12 mouse cellular contexts compared by ENCODE assay signal in the genomic region with DNA sequence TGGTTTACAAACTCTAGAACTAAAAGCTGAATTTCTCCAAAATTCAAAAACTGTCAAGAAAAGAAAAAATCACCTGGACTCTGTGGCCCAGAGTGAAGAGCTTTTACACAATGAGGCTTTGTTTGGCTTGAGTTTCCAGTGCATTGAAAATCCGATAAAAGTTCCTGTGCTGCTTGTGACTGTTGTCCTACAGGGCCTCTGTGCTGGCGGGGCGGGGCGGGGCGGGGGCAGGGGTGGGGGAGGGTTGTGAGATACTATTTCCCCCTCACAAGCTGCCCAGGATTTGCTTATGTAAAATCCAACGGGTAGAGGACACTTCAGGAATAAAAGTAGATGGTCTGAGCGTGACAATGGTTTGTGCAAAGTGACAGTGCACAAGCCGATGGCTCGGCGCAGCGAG. TPM values are rescaled to one million over a fixed set of nuclear protein-coding genes. Genes with fewer than 3 reads are reported as not detected.
DNase-seq lines count a peak whose midpoint lies in the region; ATAC-seq and TF ChIP-seq lines count a peak whose summit lies in the region.
"Had no signal": no experiment of that assay in that cellular context is flagged by ENCODE, and none has a peak within 500 bp of the region (broad histone marks: within the 10 kb centered on the region; RNA-seq: fewer than 3 reads in every experiment).

No protein-coding gene starts in this region.

- WGBS in forebrain, embryonic 12.5 days: 27% methylated on average over 11 of the region's 11 CpGs
- 36% methylated on average over 11 of the region's 11 CpGs for WGBS in forebrain, postnatal 0 days
- WGBS in kidney, embryonic 16.5 days: 36% methylated on average over 11 of the region's 11 CpGs
- WGBS in intestine, embryonic 14.5 days: 39% methylated on average over 11 of the region's 11 CpGs
- WGBS in liver, postnatal 0 days (ENCODE audit: insufficient replicate concordance): 37% methylated on average over 11 of the region's 11 CpGs

- no peak for TF ChIP-seq CTCF in forebrain, postnatal 0 days (IDR thresholded peaks at IDR 0.05; ENCODE audit: low read depth)
- no peak for TF ChIP-seq CTCF in liver, postnatal 0 days (IDR thresholded peaks at IDR 0.05; ENCODE audit: low read depth)

- peaks cover 8% of the 10 kb centered on the region for H3K4me1 ChIP-seq in forebrain, embryonic 12.5 days
- H3K4me1 ChIP-seq in forebrain, postnatal 0 days (ENCODE audit: insufficient read depth): no peaks in the 10 kb centered on the region
- peaks cover 19% of the 10 kb centered on the region; the same call in 1 of the 2 replicates for H3K4me1 ChIP-seq in kidney, embryonic 16.5 days (ENCODE audit: insufficient read depth, low read length)
- 0 out of 2 replicates have a peak, but pooled peaks cover 13% of the 10 kb centered on the region for H3K4me1 ChIP-seq in intestine, embryonic 14.5 days (replicated peaks; ENCODE audit: control insufficient read depth, insufficient read depth, low read length)
- H3K4me1 ChIP-seq in liver, postnatal 0 days (ENCODE audit: insufficient read depth): peaks cover 3% of the 10 kb centered on the region; the same call in 1 of the 2 replicates

- ATAC-seq in forebrain, embryonic 12.5 days (ENCODE audit: low FRiP score): no peak
- ATAC-seq in forebrain, postnatal 0 days: no peak
- no peak for ATAC-seq in kidney, embryonic 16.5 days (ENCODE audit: low FRiP score, low TSS enrichment)
- ATAC-seq in intestine, embryonic 14.5 days (replicated peaks; ENCODE audit: low FRiP score, low TSS enrichment, low read depth): no peak
- ATAC-seq in liver, postnatal 0 days: no peak
- no peak for ATAC-seq in frontal cortex, adult (ENCODE audit: low TSS enrichment)
- ATAC-seq: midbrain, embryonic 16.5 days had no signal

- no peak overlapping the region for H3K4me3 ChIP-seq in forebrain, embryonic 12.5 days (replicated peaks)
- no peak overlapping the region for H3K4me3 ChIP-seq in forebrain, postnatal 0 days (ENCODE audit: low read depth, low read length)
- H3K4me3 ChIP-seq in kidney, embryonic 16.5 days (ENCODE audit: low read length): no peak overlapping the region
- no peak overlapping the region for H3K4me3 ChIP-seq in intestine, embryonic 14.5 days (ENCODE audit: low read depth, low read length)
- no peak overlapping the region for H3K4me3 ChIP-seq in liver, postnatal 0 days (ENCODE audit: low read depth, low read length)

- no peak for DNase-seq in forebrain, postnatal 0 days
- no peak for DNase-seq in kidney, adult 8-10 months
- DNase-seq in intestine, embryonic 14.5 days (ENCODE audit: low spot score): no peak
- DNase-seq in liver, postnatal 0 days: no peak
- DNase-seq in cerebellum, postnatal 10 days: no peak
- DNase-seq: kidney, adult 9 months; right cerebral cortex, postnatal 25 days had no signal

- TF ChIP-seq EP300 in liver, postnatal 0 days (IDR thresholded peaks at IDR 0.05; ENCODE audit: low read depth): no peak

- no peaks in the 10 kb centered on the region for H3K9me3 ChIP-seq in forebrain, embryonic 12.5 days
- H3K9me3 ChIP-seq in forebrain, postnatal 0 days (ENCODE audit: low read length): no peaks in the 10 kb centered on the region
- no peaks in the 10 kb centered on the region for H3K9me3 ChIP-seq in kidney, embryonic 16.5 days (ENCODE audit: low read length)
- H3K9me3 ChIP-seq in intestine, embryonic 14.5 days (ENCODE audit: control insufficient read depth, low read length): 0 out of 2 replicates have a peak, but pooled peaks cover 5% of the 10 kb centered on the region
- H3K9me3 ChIP-seq in liver, postnatal 0 days (ENCODE audit: low read length): no peaks in the 10 kb centered on the region

- H3K36me3 ChIP-seq in forebrain, embryonic 12.5 days (replicated peaks): no peaks in the 10 kb centered on the region
- H3K36me3 ChIP-seq in forebrain, postnatal 0 days (ENCODE audit: insufficient read depth): no peaks in the 10 kb centered on the region
- no peaks in the 10 kb centered on the region for H3K36me3 ChIP-seq in kidney, embryonic 16.5 days (ENCODE audit: insufficient read depth, low read length)
- H3K36me3 ChIP-seq in intestine, embryonic 14.5 days (ENCODE audit: control insufficient read depth, insufficient read depth, low read length): no peaks in the 10 kb centered on the region
- H3K36me3 ChIP-seq in liver, postnatal 0 days (replicated peaks; ENCODE audit: insufficient read depth, low read length): no peaks in the 10 kb centered on the region

- H3K27ac ChIP-seq in forebrain, embryonic 12.5 days: no peak overlapping the region
- no peak overlapping the region for H3K27ac ChIP-seq in forebrain, postnatal 0 days (ENCODE audit: low read depth, low read length)
- H3K27ac ChIP-seq in kidney, embryonic 16.5 days (ENCODE audit: low read length): no peak overlapping the region
- no peak overlapping the region for H3K27ac ChIP-seq in intestine, embryonic 14.5 days (ENCODE audit: low read depth)
- 0 out of 2 replicates have a peak overlapping the region, but pooled peaks have one; percentile 13 for H3K27ac ChIP-seq in liver, postnatal 0 days (ENCODE audit: low read depth)

- H3K9ac ChIP-seq in forebrain, embryonic 12.5 days: no peak overlapping the region
- H3K9ac ChIP-seq in forebrain, postnatal 0 days: no peak overlapping the region
- no peak overlapping the region for H3K9ac ChIP-seq in kidney, embryonic 16.5 days (replicated peaks; ENCODE audit: low read length)
- H3K9ac ChIP-seq in intestine, embryonic 14.5 days (ENCODE audit: low read length): no peak overlapping the region
- no peak overlapping the region for H3K9ac ChIP-seq in liver, postnatal 0 days (replicated peaks)

- no peaks in the 10 kb centered on the region for H3K27me3 ChIP-seq in forebrain, embryonic 12.5 days
- H3K27me3 ChIP-seq in forebrain, postnatal 0 days (ENCODE audit: insufficient read depth, low read length): no peaks in the 10 kb centered on the region
- H3K27me3 ChIP-seq in kidney, embryonic 16.5 days (ENCODE audit: insufficient read depth, low read length): no peaks in the 10 kb centered on the region
- H3K27me3 ChIP-seq in intestine, embryonic 14.5 days (replicated peaks; ENCODE audit: control insufficient read depth, insufficient read depth, low read length): no peaks in the 10 kb centered on the region
- H3K27me3 ChIP-seq in liver, postnatal 0 days (ENCODE audit: insufficient read depth, low read length): no peaks in the 10 kb centered on the region

- peak overlapping the region; percentile 17; the same call in 1 of the 2 replicates for H3K4me2 ChIP-seq in forebrain, embryonic 12.5 days
- H3K4me2 ChIP-seq in forebrain, postnatal 0 days (ENCODE audit: low read depth): no peak overlapping the region
- peak overlapping the region; percentile 29 for H3K4me2 ChIP-seq in kidney, embryonic 16.5 days (replicated peaks; ENCODE audit: low read depth, low read length)
- peak overlapping the region; percentile 8; the same call in 1 of the 2 replicates for H3K4me2 ChIP-seq in intestine, embryonic 14.5 days (ENCODE audit: low read length)
- H3K4me2 ChIP-seq in liver, postnatal 0 days (ENCODE audit: low read depth, low read length): peak overlapping the region; percentile 42

RNA-seq across cellular contexts. Expression of a gene that starts 16.2 kb away (rescaled TPM):
- not detected in 2 replicates for polyA plus RNA-seq in forebrain, embryonic 12.5 days (2016; fragmentation: Nextera tagmentation; extraction: Ambion mirVana)
- total RNA-seq in forebrain, postnatal 0 days (2014; rRNA removed): 0.52 and 0.77 TPM in 2 replicates
- polyA plus RNA-seq in forebrain, postnatal 0 days (2015; fragmentation: Nextera tagmentation; extraction: Ambion mirVana): 0.13 and 0.30 TPM in 2 replicates
- 6.3 and 6.4 TPM in 2 replicates for polyA plus RNA-seq in kidney, embryonic 16.5 days (2015; fragmentation: Nextera tagmentation; extraction: Ambion mirVana)
- polyA plus RNA-seq in intestine, embryonic 14.5 days (2014; fragmentation: Nextera tagmentation; extraction: Ambion mirVana): 11.6 and 13.6 TPM in 2 replicates
- polyA plus RNA-seq in liver, postnatal 0 days (2015; fragmentation: Nextera tagmentation; extraction: Ambion mirVana): 4.9 and 5.1 TPM in 2 replicates
- polyA plus RNA-seq: forebrain, embryonic 11.5 days had no signal
